Mouse (Mus musculus) lung, postnatal 0 days (tissue): ENCODE measurements around the gene Zbed4. TPM values are rescaled to one million over a fixed set of nuclear protein-coding genes. Genes with fewer than 3 reads are reported as not detected.

ENCODE experiments used
- ATAC-seq: fragments of 200-750 bp; cut with Nextera tagmentation; 2 replicates; pipeline ENCODE4 v1.8.0; 2017; ENCODE audit warnings: moderate library complexity
- DNase-seq: peaks from one replicate; pipeline ENCODE4 v3.0.0-alpha.2; 2016; ENCODE audit warnings: low spot score
- H3K27ac ChIP-seq: fragments of 300-500 bp; sonication (generic); 2 replicates; pipeline ENCODE4 v1.5.1; 2014; ENCODE audit warnings: antibody characterized with exemption, mild to moderate bottlenecking, low read length, mixed read lengths
- H3K27me3 ChIP-seq: fragments of 300-500 bp; sonication (generic); replicated peaks from 2 replicates; pipeline ENCODE4 v1.6.1; 2014; ENCODE audit warnings: low read length, mixed read lengths; ENCODE audit not compliant: insufficient read depth
- H3K36me3 ChIP-seq: fragments of 300-500 bp; sonication (generic); 2 replicates; pipeline ENCODE4 v1.6.1; 2014; ENCODE audit warnings: low read length, mixed read lengths; ENCODE audit not compliant: insufficient read depth
- H3K4me1 ChIP-seq: fragments of 300-500 bp; sonication (generic); 2 replicates; pipeline ENCODE4 v1.6.1; 2014; ENCODE audit warnings: antibody characterized with exemption, low read depth, low read length, mixed read lengths; ENCODE audit not compliant: insufficient read depth
- H3K4me2 ChIP-seq: fragments of 300-500 bp; sonication (generic); replicated peaks from 2 replicates; pipeline ENCODE4 v1.6.1; 2014; ENCODE audit warnings: low read depth, mild to moderate bottlenecking, low read length, moderate library complexity, mixed read lengths
- H3K4me3 ChIP-seq: fragments of 300-500 bp; sonication (generic); 2 replicates; pipeline ENCODE4 v1.5.1; 2014; ENCODE audit warnings: low read depth, low read length
- H3K9ac ChIP-seq: fragments of 300-500 bp; sonication (generic); replicated peaks from 2 replicates; pipeline ENCODE4 v1.6.1; 2014; ENCODE audit warnings: low read depth, mild to moderate bottlenecking
- H3K9me3 ChIP-seq: fragments of 300-500 bp; sonication (generic); 2 replicates; pipeline ENCODE4 v1.6.1; 2016; ENCODE audit warnings: low read length, mixed read lengths
- CTCF ChIP-seq: IDR thresholded peaks from 2 replicates; pipeline ENCODE4 v1.5.1; 2016; ENCODE audit warnings: antibody characterized with exemption, mild to moderate bottlenecking
- EP300 ChIP-seq: IDR thresholded peaks from 2 replicates; pipeline ENCODE4 v1.6.1; 2016; ENCODE audit warnings: antibody characterized with exemption, mild to moderate bottlenecking, control low read depth
- WGBS: fragments of 180-500 bp; shearing (Covaris S2); extraction: QIAGEN DNeasy Blood & Tissue Kit; methylation state at CpG from one replicate; pipeline ENCODE4 v1.1.7; 2014; 5-methylcytosine and 5-hydroxymethylcytosine counted together
- polyA plus RNA-seq: library from polyadenylated mRNA; unstranded; fragments of >200 nt; fragmentation: Nextera tagmentation; extraction: Ambion mirVana; gene quantifications from 2 replicates; pipeline ENCODE4 v1.2.1, GENCODE M21; 2015

Gene Zbed4
- polyA plus RNA-seq, 1 experiment from 2014 or later, result 4.8 TPM

DNA sequence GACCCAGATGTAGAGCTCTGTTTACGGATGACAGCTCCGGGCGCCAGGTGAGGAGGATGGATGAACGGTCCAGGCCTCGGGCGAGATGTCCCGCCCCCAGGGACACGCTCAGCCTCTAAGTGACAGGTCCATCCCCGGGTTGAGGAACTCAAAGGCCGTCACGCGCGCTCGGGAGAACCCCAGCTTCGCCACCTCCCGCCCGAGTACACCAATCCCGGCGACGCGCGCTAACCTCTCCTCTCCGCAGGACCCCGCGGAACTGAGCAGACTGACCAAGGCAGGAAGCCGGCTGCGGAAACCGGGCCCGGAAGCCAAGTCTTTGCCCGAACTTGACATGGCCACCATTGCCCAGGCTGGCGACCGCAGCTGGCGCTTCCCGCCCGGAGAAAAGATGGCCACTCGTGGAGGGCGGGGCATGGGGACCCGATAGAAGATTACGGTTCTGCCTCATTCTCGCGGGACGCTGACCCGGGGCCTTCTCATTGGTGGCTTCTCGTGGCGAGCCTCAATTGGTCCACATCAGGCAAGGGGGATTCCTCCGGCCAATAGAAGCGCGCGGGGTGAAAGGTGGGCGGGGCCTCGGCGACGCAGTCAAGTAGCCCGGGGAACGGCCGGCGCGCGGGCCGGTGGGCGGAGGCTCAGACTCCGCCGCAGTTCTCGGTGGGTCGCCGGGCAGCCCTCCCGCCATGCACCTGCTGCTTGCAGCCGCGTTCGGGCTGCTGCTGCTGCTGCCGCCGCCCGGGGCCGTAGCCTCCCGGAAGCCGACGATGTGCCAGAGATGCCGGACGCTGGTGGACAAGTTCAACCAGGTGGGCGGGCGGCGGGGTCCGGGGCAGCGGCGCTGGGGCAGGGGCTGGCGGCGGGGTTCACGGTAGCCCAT, 67.8 kb downstream of the Zbed4 start, which contains the start of the genes Alg12 and Creld2:
Gene Alg12 (minus strand): TSS at position 293 of the 880 bp plus-strand sequence.
Gene Creld2 (plus strand): TSS at position 621 of the 880 bp plus-strand sequence.
- ATAC-seq, result peak; percentile 99
- peaks cover 10% of the 10 kb centered on the region; the same call in 1 of the 2 replicates for H3K36me3 ChIP-seq
- DNase-seq, result peak; percentile 100
- H3K4me2 ChIP-seq, result peak within 1 kb of the TSS; percentile 93
- peaks cover 8% of the 10 kb centered on the region for H3K4me1 ChIP-seq
- peak within 1 kb of the TSS; percentile 70 for H3K9ac ChIP-seq
- under 1% methylated on average over 79 of the region's 88 CpGs for WGBS
- H3K27ac ChIP-seq, result peak within 1 kb of the TSS; percentile 71
- peak within 1 kb of the TSS; percentile 82 for H3K4me3 ChIP-seq
- no peaks in the 10 kb centered on the region for H3K9me3 ChIP-seq
- H3K27me3 ChIP-seq, result no peaks in the 10 kb centered on the region
- TF ChIP-seq CTCF (no peak), EP300 (peak; percentile 73; the same call in 1 of the 2 replicates)

DNA sequence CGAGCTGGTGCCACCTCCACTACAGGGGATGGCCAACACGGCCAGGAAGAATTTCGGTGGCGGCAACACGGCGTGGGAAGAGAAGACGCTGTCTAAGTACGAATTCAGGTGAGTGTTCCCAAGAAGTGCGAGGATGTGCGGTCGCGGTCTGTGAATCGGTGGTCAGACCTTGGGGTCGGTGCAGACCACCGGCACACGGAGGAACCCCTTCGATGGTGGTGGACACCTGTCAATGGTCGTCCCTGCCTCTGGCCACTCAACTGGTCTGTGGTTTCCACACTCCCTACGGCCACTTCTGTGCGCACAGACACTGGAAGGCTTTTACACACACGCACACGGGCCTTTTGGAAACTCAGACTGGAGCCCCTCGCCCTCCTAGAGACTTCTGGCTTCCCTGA, 68.4 kb downstream of the Zbed4 start:
- Histone ChIP-seq H3K4me2 (peak overlapping the region; percentile 93), H3K27ac (peak overlapping the region; percentile 51; the same call in 1 of the 2 replicates), H3K4me3 (peak overlapping the region; percentile 82), H3K9ac (peak overlapping the region; percentile 70), H3K9me3 (no peaks in the 10 kb centered on the region), H3K4me1 (peaks cover 8% of the 10 kb centered on the region), H3K27me3 (no peaks in the 10 kb centered on the region), H3K36me3 (peaks cover 15% of the 10 kb centered on the region; the same call in 1 of the 2 replicates)
- DNase-seq (no peak), ATAC-seq (no peak)
- under 1% methylated on average over 23 of the region's 23 CpGs for WGBS
- no peak for TF ChIP-seq EP300
- TF ChIP-seq CTCF, result no peak

DNA sequence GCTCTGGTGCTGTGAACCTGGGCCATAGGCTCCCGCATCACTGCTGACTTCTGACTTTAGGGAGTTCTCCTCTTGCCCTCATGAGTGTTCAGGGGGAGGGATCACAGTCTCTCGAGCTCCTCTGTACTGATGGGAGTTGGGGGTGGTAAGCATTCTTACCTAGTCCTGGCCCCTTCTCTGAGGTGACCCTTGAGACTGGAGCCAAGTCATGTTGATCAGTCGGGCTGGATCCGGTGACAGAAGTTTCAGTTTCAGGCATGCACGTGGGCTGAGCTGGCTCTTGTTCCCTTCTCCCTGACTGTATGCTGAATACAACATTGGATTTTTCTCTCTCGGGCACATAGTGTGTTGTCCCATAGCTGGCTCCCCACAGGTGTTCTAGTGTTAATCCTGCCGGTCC, 69.9 kb downstream of the Zbed4 start:
- H3K4me3 ChIP-seq, result no peak overlapping the region
- WGBS, result 82% methylated on average over 7 of the region's 7 CpGs
- no peak for TF ChIP-seq CTCF
- no peak for TF ChIP-seq EP300
- H3K9me3 ChIP-seq, result no peaks in the 10 kb centered on the region
- no peaks in the 10 kb centered on the region for H3K27me3 ChIP-seq
- no peak for DNase-seq
- no peak overlapping the region for H3K4me2 ChIP-seq
- H3K27ac ChIP-seq, result no peak overlapping the region
- no peak overlapping the region for H3K9ac ChIP-seq
- peaks cover 15% of the 10 kb centered on the region; the same call in 1 of the 2 replicates for H3K36me3 ChIP-seq
- peaks cover 8% of the 10 kb centered on the region for H3K4me1 ChIP-seq
- ATAC-seq, result no peak

DNA sequence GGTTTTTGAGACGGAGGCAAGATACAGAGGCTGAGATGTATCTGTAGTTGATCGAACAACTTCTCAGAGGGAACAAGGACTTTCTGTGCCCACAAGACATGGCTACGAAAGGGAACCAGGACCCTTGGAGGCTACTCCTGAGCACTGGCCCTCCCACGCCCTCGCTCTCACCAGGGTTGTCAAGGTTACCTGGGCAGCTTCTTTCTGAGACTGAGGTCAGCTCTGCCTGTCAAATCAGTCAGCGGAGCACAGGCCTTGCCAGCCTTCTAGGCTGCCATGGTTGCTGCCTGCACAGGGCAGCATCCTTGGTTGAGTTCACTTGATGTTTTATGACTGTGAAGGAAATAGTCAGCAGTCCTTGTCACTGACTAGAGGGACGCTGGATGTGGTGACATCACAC, 71.1 kb downstream of the Zbed4 start:
- Histone ChIP-seq H3K4me3 (no peak overlapping the region), H3K9me3 (no peaks in the 10 kb centered on the region), H3K4me2 (no peak overlapping the region), H3K4me1 (peaks cover 8% of the 10 kb centered on the region), H3K27ac (no peak overlapping the region), H3K9ac (no peak overlapping the region), H3K27me3 (no peaks in the 10 kb centered on the region), H3K36me3 (peaks cover 20% of the 10 kb centered on the region; the same call in 1 of the 2 replicates)
- DNase-seq (no peak), ATAC-seq (no peak)
- TF ChIP-seq EP300 (no peak), CTCF (no peak)
- WGBS, result 93% methylated on average over 7 of the region's 7 CpGs

DNA sequence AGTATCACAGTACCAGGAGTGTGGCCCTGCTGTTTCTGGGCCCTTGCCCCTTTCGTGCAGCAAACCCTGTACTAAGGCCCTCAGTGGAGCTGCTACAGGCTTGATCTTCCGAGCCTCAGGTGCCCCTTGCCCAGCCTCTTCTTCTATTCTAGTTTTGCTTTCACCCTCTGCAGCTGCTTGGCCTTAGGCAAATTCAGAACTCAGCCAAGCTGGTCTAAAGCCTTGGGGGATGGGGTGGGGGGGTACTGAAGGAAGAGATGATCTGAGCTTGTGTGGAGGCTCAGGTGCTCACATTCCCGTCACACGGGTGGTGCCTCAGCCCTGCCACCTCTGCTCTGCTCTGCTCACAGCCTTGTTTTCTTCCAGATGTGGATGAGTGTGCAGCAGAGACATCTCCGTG, 71.9 kb downstream of the Zbed4 start:
- no peaks in the 10 kb centered on the region for H3K27me3 ChIP-seq
- H3K4me3 ChIP-seq, result no peak overlapping the region
- H3K4me2 ChIP-seq, result no peak overlapping the region
- no peak for DNase-seq
- no peak for ATAC-seq
- no peak overlapping the region for H3K27ac ChIP-seq
- WGBS, result 89% methylated on average over 5 of the region's 5 CpGs
- H3K4me1 ChIP-seq, result peaks cover 8% of the 10 kb centered on the region
- H3K9me3 ChIP-seq, result no peaks in the 10 kb centered on the region
- H3K9ac ChIP-seq, result no peak overlapping the region
- no peak for TF ChIP-seq EP300
- TF ChIP-seq CTCF, result no peak
- H3K36me3 ChIP-seq, result peaks cover 20% of the 10 kb centered on the region; the same call in 1 of the 2 replicates

DNA sequence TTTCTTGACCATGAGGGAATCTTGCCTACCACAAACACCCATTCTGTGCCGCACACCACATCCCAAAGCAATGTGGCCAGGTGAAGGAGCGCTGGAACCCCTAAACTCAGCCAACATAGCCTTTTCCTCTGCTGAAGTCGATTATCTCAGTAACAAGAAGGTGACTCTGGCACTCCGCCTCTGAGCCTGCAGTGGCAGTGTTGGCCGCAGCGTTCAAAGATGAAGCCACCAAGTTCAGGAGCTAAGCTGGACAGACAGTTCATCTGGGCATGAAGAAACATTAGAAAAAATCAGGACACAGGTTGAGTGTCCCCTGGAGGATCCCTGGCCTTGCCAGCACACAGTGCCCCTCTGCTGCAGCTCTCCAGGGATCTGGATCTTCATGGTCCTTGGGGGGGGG, 76.0 kb downstream of the Zbed4 start:
- H3K9ac ChIP-seq, result no peak overlapping the region
- no peak for ATAC-seq
- TF ChIP-seq CTCF, result no peak
- no peak for TF ChIP-seq EP300

More for the DNA sequence above, 76.0 kb downstream of the Zbed4 start:
- Histone ChIP-seq H3K27ac (no peak overlapping the region), H3K27me3 (no peaks in the 10 kb centered on the region), H3K9me3 (no peaks in the 10 kb centered on the region), H3K36me3 (peaks cover 20% of the 10 kb centered on the region; the same call in 1 of the 2 replicates), H3K4me1 (no peaks in the 10 kb centered on the region; the same call in 1 of the 2 replicates), H3K4me3 (no peak overlapping the region), H3K4me2 (no peak overlapping the region)
- WGBS, result 88% methylated on average over 6 of the region's 6 CpGs
- DNase-seq, result no peak
